Mouse (Mus musculus): Measurements from ENCODE around the gene Rasal2. TPM values are rescaled to one million over a fixed set of nuclear protein-coding genes. Genes with fewer than 3 reads are reported as not detected.
"Not testable (repeated sequence)": the region's sequence is repeated elsewhere in the genome, so short reads cannot be mapped to it uniquely, and the experiment has no call there.

Rasal2 gene
- polyA plus RNA-seq, 1 experiment from 2014 or later, result 45.1 TPM

- 63% methylated on average over 9 of the region's 9 CpGs for WGBS
- Histone ChIP-seq H3K4me2 (no peak overlapping the region), H3K27ac (peak overlapping the region; percentile 40; the same call in 1 of the 2 replicates), H3K4me1 (replicated peaks) (peaks cover 9% of the 10 kb centered on the region; the same call in 1 of the 2 replicates), H3K27me3 (no peaks in the 10 kb centered on the region), H3K36me3 (no peaks in the 10 kb centered on the region), H3K9ac (no peak overlapping the region), H3K4me3 (no peak overlapping the region), H3K9me3 (no peaks in the 10 kb centered on the region)
- ATAC-seq (ENCODE audit: low FRiP score), result no peak
Observed at GRCm38 (mm10) chr1:157253600-157254490, 158.6 kb downstream of the Rasal2 start.

- H3K4me2 ChIP-seq, result no peak overlapping the region
- H3K36me3 ChIP-seq, result no peaks in the 10 kb centered on the region
- no peak overlapping the region for H3K4me3 ChIP-seq
- H3K4me1 ChIP-seq (replicated peaks), result peaks cover 10% of the 10 kb centered on the region; the same call in 1 of the 2 replicates
- no peak for ATAC-seq (ENCODE audit: low FRiP score)
- no peak overlapping the region for H3K27ac ChIP-seq
- 86% methylated on average over 3 of the region's 3 CpGs for WGBS
- no peaks in the 10 kb centered on the region for H3K9me3 ChIP-seq
- no peak overlapping the region for H3K9ac ChIP-seq
- H3K27me3 ChIP-seq, result no peaks in the 10 kb centered on the region
Observed at GRCm38 (mm10) chr1:157248112-157248511, 164.3 kb downstream of the Rasal2 start.

GRCm38 (mm10) chr1:157247341-157247740, 165.1 kb downstream of the Rasal2 start:
- no peaks in the 10 kb centered on the region for H3K27me3 ChIP-seq
- H3K4me3 ChIP-seq, result no peak overlapping the region
- H3K4me1 ChIP-seq (replicated peaks), result peaks cover 10% of the 10 kb centered on the region; the same call in 1 of the 2 replicates
- no peak for ATAC-seq (ENCODE audit: low FRiP score)
- H3K36me3 ChIP-seq, result no peaks in the 10 kb centered on the region
- WGBS, result 69% methylated on average over 3 of the region's 3 CpGs
- H3K4me2 ChIP-seq, result no peak overlapping the region
- H3K9me3 ChIP-seq, result no peaks in the 10 kb centered on the region
- no peak overlapping the region for H3K9ac ChIP-seq
- no peak overlapping the region for H3K27ac ChIP-seq

GRCm38 (mm10) chr1:157246779-157247178, 165.6 kb downstream of the Rasal2 start:
- no peaks in the 10 kb centered on the region for H3K36me3 ChIP-seq
- H3K27me3 ChIP-seq, result no peaks in the 10 kb centered on the region
- no peak overlapping the region for H3K4me2 ChIP-seq
- H3K9ac ChIP-seq, result no peak overlapping the region
- H3K4me1 ChIP-seq (replicated peaks), result peaks cover 10% of the 10 kb centered on the region; the same call in 1 of the 2 replicates
- ATAC-seq (ENCODE audit: low FRiP score), result no peak
- WGBS, result 77% methylated on average over 1 of the region's 1 CpGs
- H3K27ac ChIP-seq, result no peak overlapping the region
- no peak overlapping the region for H3K4me3 ChIP-seq
- H3K9me3 ChIP-seq, result no peaks in the 10 kb centered on the region

- peak overlapping the region; percentile 45 for H3K4me3 ChIP-seq
- peak overlapping the region; percentile 95 for H3K27ac ChIP-seq
- H3K4me2 ChIP-seq, result peak overlapping the region; percentile 58
- peak overlapping the region; percentile 76 for H3K9ac ChIP-seq
- no peaks in the 10 kb centered on the region for H3K9me3 ChIP-seq
- WGBS, result 18% methylated on average over 5 of the region's 5 CpGs
- no peaks in the 10 kb centered on the region for H3K36me3 ChIP-seq
- ATAC-seq (ENCODE audit: low FRiP score), result peak; percentile 85
- peaks cover 13% of the 10 kb centered on the region; the same call in 1 of the 2 replicates for H3K4me1 ChIP-seq (replicated peaks)
- H3K27me3 ChIP-seq, result no peaks in the 10 kb centered on the region
Observed at GRCm38 (mm10) chr1:157244453-157244790, 168.0 kb downstream of the Rasal2 start.

GRCm38 (mm10) chr1:157243576-157244452, 168.6 kb downstream of the Rasal2 start:
- WGBS, result 19% methylated on average over 7 of the region's 7 CpGs
- peak; percentile 81 for ATAC-seq (ENCODE audit: low FRiP score)
- Histone ChIP-seq H3K9ac (peak overlapping the region; percentile 76), H3K27ac (peak overlapping the region; percentile 95), H3K36me3 (no peaks in the 10 kb centered on the region), H3K27me3 (no peaks in the 10 kb centered on the region), H3K9me3 (no peaks in the 10 kb centered on the region), H3K4me2 (peak overlapping the region; percentile 58), H3K4me1 (replicated peaks) (peaks cover 13% of the 10 kb centered on the region; the same call in 1 of the 2 replicates), H3K4me3 (peak overlapping the region; percentile 45)

GRCm38 (mm10) chr1:157239687-157240086, 172.7 kb downstream of the Rasal2 start:
- H3K27me3 ChIP-seq, result no peaks in the 10 kb centered on the region
- no peak overlapping the region for H3K4me3 ChIP-seq
- H3K4me1 ChIP-seq (replicated peaks), result peaks cover 11% of the 10 kb centered on the region; the same call in 1 of the 2 replicates
- H3K36me3 ChIP-seq, result no peaks in the 10 kb centered on the region
- no peak overlapping the region for H3K4me2 ChIP-seq
- H3K9me3 ChIP-seq, result no peaks in the 10 kb centered on the region
- 94% methylated on average over 1 of the region's 1 CpGs for WGBS
- no peak overlapping the region for H3K27ac ChIP-seq
- no peak for ATAC-seq (ENCODE audit: low FRiP score)
- no peak overlapping the region for H3K9ac ChIP-seq

GRCm38 (mm10) chr1:157236650-157237344, 175.6 kb downstream of the Rasal2 start:
- H3K4me1 ChIP-seq (replicated peaks); H3K4me3 ChIP-seq; H3K36me3 ChIP-seq; H3K4me2 ChIP-seq; ATAC-seq (ENCODE audit: low FRiP score); H3K9me3 ChIP-seq; H3K9ac ChIP-seq; H3K27me3 ChIP-seq; H3K27ac ChIP-seq: not testable (repeated sequence)
- WGBS, result 97% methylated on average over 4 of the region's 4 CpGs

- Histone ChIP-seq H3K36me3 (no peaks in the 10 kb centered on the region), H3K4me3 (no peak overlapping the region), H3K9me3 (no peaks in the 10 kb centered on the region), H3K27me3 (no peaks in the 10 kb centered on the region), H3K9ac (no peak overlapping the region), H3K4me2 (no peak overlapping the region), H3K4me1 (replicated peaks) (peaks cover 10% of the 10 kb centered on the region), H3K27ac (no peak overlapping the region)
- no peak for ATAC-seq (ENCODE audit: low FRiP score)
- 86% methylated on average over 2 of the region's 2 CpGs for WGBS
Observed at GRCm38 (mm10) chr1:157233451-157233850, 178.9 kb downstream of the Rasal2 start.

- Histone ChIP-seq H3K4me3 (no peak overlapping the region), H3K27me3 (no peaks in the 10 kb centered on the region), H3K9ac (no peak overlapping the region), H3K9me3 (no peaks in the 10 kb centered on the region), H3K4me2 (no peak overlapping the region), H3K4me1 (replicated peaks) (peaks cover 10% of the 10 kb centered on the region), H3K27ac (no peak overlapping the region), H3K36me3 (0 out of 2 replicates have a peak, but pooled peaks cover 2% of the 10 kb centered on the region)
- WGBS, result 77% methylated on average over 4 of the region's 4 CpGs
- ATAC-seq (ENCODE audit: low FRiP score), result no peak
Observed at GRCm38 (mm10) chr1:157232372-157232771, 180.0 kb downstream of the Rasal2 start.

GRCm38 (mm10) chr1:157231016-157231415, 181.4 kb downstream of the Rasal2 start:
- WGBS, result 12% methylated on average over 8 of the region's 8 CpGs
- Histone ChIP-seq H3K4me3 (0 out of 2 replicates have a peak overlapping the region, but pooled peaks have one; percentile 0), H3K4me1 (replicated peaks) (peaks cover 10% of the 10 kb centered on the region), H3K9me3 (no peaks in the 10 kb centered on the region), H3K9ac (peak overlapping the region; percentile 14; the same call in 1 of the 2 replicates), H3K36me3 (0 out of 2 replicates have a peak, but pooled peaks cover 2% of the 10 kb centered on the region), H3K27me3 (no peaks in the 10 kb centered on the region), H3K4me2 (peak overlapping the region; percentile 36), H3K27ac (peak overlapping the region; percentile 41)
- ATAC-seq (ENCODE audit: low FRiP score), result no peak; the same call in 1 of the 2 replicates

All from hindbrain, embryonic 13.5 days (tissue).